Mouse (Mus musculus) embryo, embryonic 11.5 days (tissue): ENCODE results near the gene Gm21095.
"Not testable (repeated sequence)": the region's sequence is repeated elsewhere in the genome, so short reads cannot be mapped to it uniquely, and the experiment has no call there.

Experiments used
- DNase-seq: peaks from one replicate; pipeline ENCODE4 v3.0.0-alpha.2; 2012; ENCODE audit warnings: low read depth, low spot score

Gm21095 gene

DNA sequence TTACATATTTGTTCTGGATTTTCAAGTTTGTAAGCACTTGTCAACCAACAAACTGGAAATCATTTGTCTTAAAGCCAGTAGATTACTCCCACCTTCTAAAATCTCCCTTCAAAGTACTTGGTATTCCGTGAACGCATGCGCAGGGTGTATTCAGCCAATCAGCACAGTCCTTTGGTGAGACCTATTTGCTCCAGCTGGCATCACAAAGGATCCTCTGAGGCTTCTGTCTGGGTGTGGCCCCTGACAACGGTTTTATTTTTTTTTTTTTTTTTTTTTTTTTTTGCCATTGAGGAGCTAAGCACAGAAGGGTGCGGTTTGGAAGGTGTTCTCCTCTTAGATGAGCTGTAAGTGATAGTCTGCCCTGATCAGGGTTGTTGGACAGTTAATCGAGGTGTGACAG is at the start of gene Gm21095:
Gm21095 (plus strand) TSS at position 301 of the 400 bp plus-strand sequence.
- DNase-seq = not testable (repeated sequence)
